ENCODE assay signal across 7 mouse cellular contexts in genomic region chr13:49127844-49128631, GRCm38 (mm10). TPM values are rescaled to one million over a fixed set of nuclear protein-coding genes. Genes with fewer than 3 reads are reported as not detected.
A peak's percentile ranks its signal among the peaks of the same experiment; 100 is the strongest.
DNase-seq lines count a peak whose midpoint lies in the region; ATAC-seq lines count a peak whose summit lies in the region.

No protein-coding gene starts in this region.

- no peaks in the 10 kb centered on the region for H3K36me3 ChIP-seq in forebrain, embryonic 12.5 days (replicated peaks)
- no peaks in the 10 kb centered on the region for H3K36me3 ChIP-seq in hindbrain, embryonic 15.5 days

- no peak overlapping the region for H3K4me3 ChIP-seq in forebrain, embryonic 12.5 days (replicated peaks)
- no peak overlapping the region for H3K4me3 ChIP-seq in hindbrain, embryonic 15.5 days

- ATAC-seq in forebrain, embryonic 12.5 days (ENCODE audit: low FRiP score) = peak; percentile 49
- ATAC-seq in hindbrain, embryonic 15.5 days (ENCODE audit: low FRiP score, low read depth) = no peak

- WGBS in forebrain, embryonic 12.5 days = 52% methylated on average over 15 of the region's 15 CpGs
- 27% methylated on average over 15 of the region's 15 CpGs for WGBS in hindbrain, embryonic 15.5 days

- no peaks in the 10 kb centered on the region; the same call in 1 of the 2 replicates for H3K27me3 ChIP-seq in forebrain, embryonic 12.5 days
- H3K27me3 ChIP-seq in hindbrain, embryonic 15.5 days = no peaks in the 10 kb centered on the region

- H3K9me3 ChIP-seq in forebrain, embryonic 12.5 days = no peaks in the 10 kb centered on the region
- no peaks in the 10 kb centered on the region for H3K9me3 ChIP-seq in hindbrain, embryonic 15.5 days

- H3K9ac ChIP-seq in forebrain, embryonic 12.5 days = 0 out of 2 replicates have a peak overlapping the region, but pooled peaks have one; percentile 17
- H3K9ac ChIP-seq in hindbrain, embryonic 15.5 days = no peak overlapping the region

- peak overlapping the region; percentile 25; the same call in 1 of the 2 replicates for H3K4me2 ChIP-seq in forebrain, embryonic 12.5 days
- peak overlapping the region; percentile 33 for H3K4me2 ChIP-seq in hindbrain, embryonic 15.5 days

- peaks cover 59% of the 10 kb centered on the region for H3K4me1 ChIP-seq in forebrain, embryonic 12.5 days
- peaks cover 75% of the 10 kb centered on the region for H3K4me1 ChIP-seq in hindbrain, embryonic 15.5 days (replicated peaks)

- peak; percentile 36 to 46 for DNase-seq in left cerebral cortex, adult 9 months (ENCODE audit: low spot score in 2 of 2)
- no peak for DNase-seq in left cerebral cortex, adult 11 months (ENCODE audit: low spot score)
- DNase-seq in right cerebral cortex, postnatal 25 days = peak; percentile 65
- DNase-seq in liver = no peak
- no peak for DNase-seq in adrenal gland, adult 18-20 months (ENCODE audit: low spot score in 2 of 2)

- peak overlapping the region; percentile 71 for H3K27ac ChIP-seq in forebrain, embryonic 12.5 days
- peak overlapping the region; percentile 61 for H3K27ac ChIP-seq in hindbrain, embryonic 15.5 days (replicated peaks)

RNA-seq across cellular contexts. Expression of gene Wnk2, which starts 19.8 kb away (rescaled TPM):
- polyA plus RNA-seq in forebrain, embryonic 12.5 days (2016; fragmentation: Nextera tagmentation; extraction: Ambion mirVana) = 11.4 and 13.7 TPM in 2 replicates
- 19.6 and 23.2 TPM in 2 replicates for polyA plus RNA-seq in hindbrain, embryonic 15.5 days (2015; fragmentation: Nextera tagmentation; extraction: Ambion mirVana)
- 1 to 10 TPM; 2.3 TPM for total RNA-seq in adrenal gland, adult 18-20 months (2021)

RNA-seq across cellular contexts. Expression of gene Ninj1, which starts 59.2 kb away (rescaled TPM):
- polyA plus RNA-seq in forebrain, embryonic 12.5 days (2016; fragmentation: Nextera tagmentation; extraction: Ambion mirVana) = 14.3 and 16.9 TPM in 2 replicates
- 28.2 and 32.3 TPM in 2 replicates for polyA plus RNA-seq in hindbrain, embryonic 15.5 days (2015; fragmentation: Nextera tagmentation; extraction: Ambion mirVana)
- 10 to 100 TPM; 60.6 to 78.3 TPM for total RNA-seq in adrenal gland, adult 18-20 months (2021)

Comparison
In these comparisons a context has a peak if more than half of its experiments do, and no peak if none do; other contexts are left out.
1. DNase-seq: peak in left cerebral cortex, adult 9 months (2 of 2) and right cerebral cortex, postnatal 25 days (single experiment); none in left cerebral cortex, adult 11 months (single experiment), liver (single experiment) and adrenal gland, adult 18-20 months (0 of 2).